Mouse (Mus musculus) bone marrow, adult 2 months (tissue): Measurements from ENCODE around the gene Meis2.

Experiments
- CTCF ChIP-seq: fragments of 200-500 bp; IDR thresholded peaks from 2 replicates; pipeline ENCODE4 v1.5.1; 2011; ENCODE audit warnings: low read length, control low read depth; ENCODE audit not compliant: control insufficient read depth, insufficient read depth
- POLR2A ChIP-seq: fragments of 200-500 bp; IDR thresholded peaks from 2 replicates; pipeline ENCODE4 v1.6.1; 2011; ENCODE audit warnings: low read depth, mild to moderate bottlenecking, control low read depth, low read length, borderline replicate concordance; ENCODE audit not compliant: control insufficient read depth

GRCm38 (mm10) chr2:116009097-116009970 lies 56.3 kb downstream of the Meis2 start:
- TF ChIP-seq POLR2A (no peak), CTCF (no peak)
